Mouse (Mus musculus): ENCODE measurements at regions not wholly inside any gene's neighbourhood (a gene's known extent, or its start where the extent isn't known, plus 50 kb on each side); places are given as distances from the start of the nearest gene placed in this dataset.

GRCm38 (mm10) chr5:84762618-84763017, 345.4 kb upstream of the Epha5 start:
- TF ChIP-seq KAT2A (IDR thresholded peaks at IDR 0.05; ENCODE audit: insufficient replicate concordance, low read length) (no peak), GABPA (IDR thresholded peaks at IDR 0.05; ENCODE audit: insufficient replicate concordance, low read depth, low read length) (no peak), USF2 (conservative IDR thresholded peaks at IDR 0.05; ENCODE audit: low read depth, low read length) (no peak), CTCF (conservative IDR thresholded peaks at IDR 0.05 in 1 of 2, IDR thresholded peaks at IDR 0.05 in 1 of 2; ENCODE audit: low read depth in 2 of 2, low read length in 2 of 2) (no peak), MXI1 (IDR thresholded peaks at IDR 0.05; ENCODE audit: low read depth, low read length) (no peak), NRF1 (IDR thresholded peaks at IDR 0.05; ENCODE audit: low read depth, low read length) (no peak), SIN3A (IDR thresholded peaks at IDR 0.05; ENCODE audit: low read length) (no peak), USF1 (IDR thresholded peaks at IDR 0.05; ENCODE audit: low read depth, low read length) (no peak), E2F4 (IDR thresholded peaks at IDR 0.05; ENCODE audit: insufficient replicate concordance, low read depth, low read length) (no peak), TBP (conservative IDR thresholded peaks at IDR 0.05; ENCODE audit: low read depth, low read length) (no peak), ZC3H11A (IDR thresholded peaks at IDR 0.05; ENCODE audit: low read depth, low read length) (no peak), JUND (conservative IDR thresholded peaks at IDR 0.05; ENCODE audit: low read depth, low read length) (no peak), RCOR1 (conservative IDR thresholded peaks at IDR 0.05; ENCODE audit: low read depth, low read length) (no peak)
- Histone ChIP-seq H3K9me3 (replicated peaks; ENCODE audit: low read length) (no peaks in the 10 kb centered on the region), H3K79me2 (replicated peaks; ENCODE audit: control insufficient read depth, extremely low read depth, insufficient read depth, poor library complexity, severe bottlenecking) (no peaks in the 10 kb centered on the region), H3K27me3 (replicated peaks) (no peaks in the 10 kb centered on the region), H3K4me2 (ENCODE audit: insufficient read depth, low read depth, poor library complexity, severe bottlenecking) (no peak overlapping the region), H3K4me3 (replicated peaks in 1 of 3; ENCODE audit: low read depth in 2 of 3, low read length in 2 of 3, poor library complexity in 1 of 3) (no peak overlapping the region), H3K4me1 (ENCODE audit: control insufficient read depth in 1 of 2, insufficient read depth in 2 of 2) (no peaks in the 10 kb centered on the region), H3K9ac (ENCODE audit: insufficient read depth, low read depth) (no peak overlapping the region), H3K36me3 (replicated peaks in 1 of 2; ENCODE audit: control insufficient read depth in 1 of 2, insufficient read depth in 1 of 2, low read length in 1 of 2) (no peaks in the 10 kb centered on the region), H3K27ac (ENCODE audit: insufficient read depth, low read depth) (no peak overlapping the region)
- dilution Hi-C loops (cut with MboI; ENCODE audit: extremely low pct_ligation_motif_present, extremely low pct_unique_long_range_greater_than_20kb, low sequenced_read_pairs), result no loop called here
- DNase-seq (ENCODE audit: extremely low read depth), result no peak
- in situ Hi-C loops (cut with MboI; ENCODE audit: low pct_ligation_motif_present, low pct_unique_long_range_greater_than_20kb, low sequenced_read_pairs), result no loop called here

- H3K36me3 ChIP-seq (replicated peaks in 1 of 2; ENCODE audit: control insufficient read depth in 1 of 2, insufficient read depth in 1 of 2, low read length in 1 of 2), result no peaks in the 10 kb centered on the region
- no peak overlapping the region for H3K27ac ChIP-seq (ENCODE audit: insufficient read depth, low read depth)
- no peaks in the 10 kb centered on the region for H3K27me3 ChIP-seq (replicated peaks)
- in situ Hi-C loops (cut with MboI; ENCODE audit: low pct_ligation_motif_present, low pct_unique_long_range_greater_than_20kb, low sequenced_read_pairs) (no loop called here), dilution Hi-C loops (cut with MboI; ENCODE audit: extremely low pct_ligation_motif_present, extremely low pct_unique_long_range_greater_than_20kb, low sequenced_read_pairs) (no loop called here)
- no peak overlapping the region for H3K4me2 ChIP-seq (ENCODE audit: insufficient read depth, low read depth, poor library complexity, severe bottlenecking)
- no peak overlapping the region for H3K4me3 ChIP-seq (replicated peaks in 1 of 3; ENCODE audit: low read depth in 2 of 3, low read length in 2 of 3, poor library complexity in 1 of 3)
- H3K9me3 ChIP-seq (replicated peaks; ENCODE audit: low read length), result peaks cover 6% of the 10 kb centered on the region
- no peak for DNase-seq (ENCODE audit: extremely low read depth)
- H3K79me2 ChIP-seq (replicated peaks; ENCODE audit: control insufficient read depth, extremely low read depth, insufficient read depth, poor library complexity, severe bottlenecking), result no peaks in the 10 kb centered on the region
- H3K4me1 ChIP-seq (ENCODE audit: control insufficient read depth in 1 of 2, insufficient read depth in 2 of 2), result no peaks in the 10 kb centered on the region
- H3K9ac ChIP-seq (ENCODE audit: insufficient read depth, low read depth), result no peak overlapping the region
- no peak for TF ChIP-seq RAD21 (IDR thresholded peaks at IDR 0.05; ENCODE audit: low read depth, low read length)
- TF ChIP-seq BHLHE40 (IDR thresholded peaks at IDR 0.05; ENCODE audit: low read depth, low read length), result no peak
- no peak for TF ChIP-seq POLR2AphosphoS2 (IDR thresholded peaks at IDR 0.05; ENCODE audit: low read depth, low read length)
- no peak for TF ChIP-seq PAX5 (IDR thresholded peaks at IDR 0.05; ENCODE audit: low read length)
- no peak for TF ChIP-seq SIN3A (IDR thresholded peaks at IDR 0.05; ENCODE audit: low read length)
- no peak for TF ChIP-seq MAX (IDR thresholded peaks at IDR 0.05; ENCODE audit: low read length)
- no peak for TF ChIP-seq ZKSCAN1 (IDR thresholded peaks at IDR 0.05; ENCODE audit: borderline replicate concordance, low read depth, low read length)
Measured at GRCm38 (mm10) chr5:84752053-84752452, 334.9 kb upstream of the Epha5 start.

Data from CH12.LX (cell line).